Mouse (Mus musculus): ENCODE data around the gene Nanos1.

DNA sequence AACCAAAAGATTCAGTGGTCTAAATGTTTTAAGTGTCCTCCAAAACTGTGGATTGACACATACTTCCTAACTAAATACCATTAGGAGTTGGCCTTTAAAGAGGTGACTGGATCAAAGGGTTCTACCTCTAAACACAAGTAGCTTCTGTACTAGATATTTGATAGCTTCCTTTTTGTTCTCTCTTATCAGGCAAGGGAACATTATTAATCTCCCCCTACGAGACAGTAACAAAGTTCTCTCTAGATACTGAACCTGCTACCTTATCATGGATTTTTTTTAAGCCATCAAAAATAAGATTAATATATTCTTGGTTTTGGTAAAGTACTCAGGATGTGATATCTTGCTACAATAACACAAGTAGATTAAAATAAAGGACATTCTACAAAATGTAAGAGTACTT lies 28.9 kb downstream of the Nanos1 start:
- TF ChIP-seq POLR2A (IDR thresholded peaks at IDR 0.05; ENCODE audit: low read depth, low read length) (no peak), CTCF (IDR thresholded peaks at IDR 0.05; ENCODE audit: extremely low read depth, insufficient read depth, insufficient read length, insufficient replicate concordance) (no peak)

Measured in spleen, adult 2 months (tissue).